In the genomic region with DNA sequence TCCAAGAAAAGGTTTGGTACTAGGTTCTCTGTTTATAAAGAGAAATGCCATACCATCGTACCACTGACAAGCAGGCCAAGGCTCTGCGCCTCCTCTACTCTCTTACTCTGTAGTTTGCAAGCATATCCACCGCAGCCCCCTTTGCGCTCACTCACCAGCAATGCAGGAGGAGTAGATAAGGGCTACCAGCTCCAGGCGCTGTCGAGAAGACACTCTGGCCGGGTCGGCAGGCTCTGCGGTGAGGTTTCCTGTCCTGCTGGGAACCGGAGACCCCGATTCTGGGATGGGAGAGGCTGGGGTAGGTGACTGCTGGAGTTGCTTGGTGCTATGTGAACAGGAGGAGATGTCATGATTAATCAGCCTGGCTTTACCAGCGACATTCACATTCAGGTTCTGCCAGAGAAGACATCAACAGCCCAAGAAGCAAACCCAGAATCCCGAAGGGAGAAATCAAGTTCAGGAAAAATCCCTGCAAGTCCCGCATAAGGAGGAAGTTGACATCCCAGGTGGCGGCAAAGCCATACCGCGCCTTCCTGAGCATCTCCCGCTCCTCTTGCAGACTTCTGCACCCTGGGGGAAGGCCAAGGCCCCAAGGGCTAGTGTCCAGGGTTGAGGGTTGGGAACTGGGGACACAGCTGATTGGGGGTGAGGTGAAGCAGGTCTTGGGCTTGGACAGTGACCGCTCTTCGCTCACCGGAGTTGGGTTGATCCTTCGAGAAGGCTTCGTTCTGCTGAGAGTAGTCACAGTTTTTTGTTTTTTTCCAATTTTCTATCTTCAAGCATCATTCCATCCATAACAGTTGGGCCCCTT, we compare ENCODE assay signal across 8 mouse cellular contexts.
A peak's percentile ranks its signal among the peaks of the same experiment; 100 is the strongest.
DNase-seq lines count a peak whose midpoint lies in the region; ATAC-seq and TF ChIP-seq lines count a peak whose summit lies in the region.

No protein-coding gene starts in this region.

- peaks cover 43% of the 10 kb centered on the region for H3K4me1 ChIP-seq in heart, embryonic 10.5 days
- H3K4me1 ChIP-seq in G1E (ENCODE audit: insufficient read depth, low read depth, low read length): peaks cover 54% of the 10 kb centered on the region
- peaks cover 26% of the 10 kb centered on the region for H3K4me1 ChIP-seq in embryonic facial prominence, embryonic 12.5 days
- H3K4me1 ChIP-seq in hindbrain, embryonic 14.5 days (replicated peaks; ENCODE audit: control insufficient read depth, insufficient read depth, low read length): peaks cover 24% of the 10 kb centered on the region
- peaks cover 19% of the 10 kb centered on the region for H3K4me1 ChIP-seq in stomach, embryonic 16.5 days (ENCODE audit: control insufficient read depth, insufficient read depth, low read length)

- H3K9me3 ChIP-seq in heart, embryonic 10.5 days: no peaks in the 10 kb centered on the region
- no peaks in the 10 kb centered on the region for H3K9me3 ChIP-seq in G1E (replicated peaks)
- H3K9me3 ChIP-seq in embryonic facial prominence, embryonic 12.5 days: no peaks in the 10 kb centered on the region
- H3K9me3 ChIP-seq in hindbrain, embryonic 14.5 days (ENCODE audit: control insufficient read depth, low read length): no peaks in the 10 kb centered on the region
- H3K9me3 ChIP-seq in stomach, embryonic 16.5 days (replicated peaks; ENCODE audit: control insufficient read depth, low read length): no peaks in the 10 kb centered on the region

- H3K4me3 ChIP-seq in heart, embryonic 10.5 days: peak overlapping the region; percentile 99
- peak overlapping the region; percentile 100 for H3K4me3 ChIP-seq in G1E (ENCODE audit: low read depth, low read length)
- H3K4me3 ChIP-seq in embryonic facial prominence, embryonic 12.5 days: peak overlapping the region; percentile 96
- H3K4me3 ChIP-seq in hindbrain, embryonic 14.5 days (replicated peaks; ENCODE audit: low read length): peak overlapping the region; percentile 96
- H3K4me3 ChIP-seq in stomach, embryonic 16.5 days (replicated peaks; ENCODE audit: low read length): peak overlapping the region; percentile 94

- H3K9ac ChIP-seq in embryonic facial prominence, embryonic 12.5 days: peak overlapping the region; percentile 95
- H3K9ac ChIP-seq in hindbrain, embryonic 14.5 days: peak overlapping the region; percentile 91
- peak overlapping the region; percentile 94 for H3K9ac ChIP-seq in stomach, embryonic 16.5 days (ENCODE audit: low read length)

- H3K4me2 ChIP-seq in embryonic facial prominence, embryonic 12.5 days (replicated peaks): peak overlapping the region; percentile 95
- peak overlapping the region; percentile 100 for H3K4me2 ChIP-seq in hindbrain, embryonic 14.5 days (replicated peaks)
- H3K4me2 ChIP-seq in stomach, embryonic 16.5 days (ENCODE audit: low read depth, low read length): peak overlapping the region; percentile 94

- no peak for ATAC-seq in G1E (ENCODE audit: extremely low read depth, insufficient number of reproducible peaks, low FRiP score, poor library complexity, severe bottlenecking)
- no peak for ATAC-seq in embryonic facial prominence, embryonic 12.5 days (ENCODE audit: insufficient number of reproducible peaks, insufficient read depth, low FRiP score, low TSS enrichment)
- ATAC-seq in hindbrain, embryonic 14.5 days (ENCODE audit: low FRiP score): no peak
- ATAC-seq in megakaryocyte progenitor cell, adult 5-6 weeks (replicated peaks; ENCODE audit: poor library complexity): peak; percentile 48
- ATAC-seq in stomach, embryonic 16.5 days (ENCODE audit: insufficient read depth, low FRiP score): no peak

- TF ChIP-seq CTCF in G1E (IDR thresholded peaks at IDR 0.05; ENCODE audit: low read depth, low read length): no peak

- peak overlapping the region; percentile 98 for H3K27ac ChIP-seq in heart, embryonic 10.5 days
- H3K27ac ChIP-seq in embryonic facial prominence, embryonic 12.5 days: no peak overlapping the region
- H3K27ac ChIP-seq in hindbrain, embryonic 14.5 days: no peak overlapping the region
- H3K27ac ChIP-seq in stomach, embryonic 16.5 days (ENCODE audit: low read length): peak overlapping the region; percentile 95; the same call in 1 of the 2 replicates

- WGBS in heart, embryonic 10.5 days: 4% methylated on average over 23 of the region's 23 CpGs
- 9% methylated on average over 23 of the region's 23 CpGs for WGBS in embryonic facial prominence, embryonic 12.5 days
- WGBS in hindbrain, embryonic 14.5 days: 10% methylated on average over 23 of the region's 23 CpGs
- 4% methylated on average over 23 of the region's 23 CpGs for WGBS in stomach, embryonic 16.5 days

- peaks cover 39% of the 10 kb centered on the region for H3K36me3 ChIP-seq in heart, embryonic 10.5 days
- H3K36me3 ChIP-seq in G1E (replicated peaks): peaks cover 55% of the 10 kb centered on the region
- peaks cover 38% of the 10 kb centered on the region for H3K36me3 ChIP-seq in embryonic facial prominence, embryonic 12.5 days
- peaks cover 40% of the 10 kb centered on the region for H3K36me3 ChIP-seq in hindbrain, embryonic 14.5 days (replicated peaks; ENCODE audit: control insufficient read depth, insufficient read depth)
- H3K36me3 ChIP-seq in stomach, embryonic 16.5 days (ENCODE audit: control insufficient read depth, insufficient read depth, low read length): peaks cover 15% of the 10 kb centered on the region; the same call in 1 of the 2 replicates

- DNase-seq in heart, embryonic 10.5 days (ENCODE audit: low spot score): peak; percentile 88
- no peak for DNase-seq in heart, adult 8-10 months (ENCODE audit: low spot score)
- peak; percentile 30 for DNase-seq in G1E (ENCODE audit: low spot score)
- no peak for DNase-seq in hindbrain, embryonic 14.5 days (ENCODE audit: low spot score)
- DNase-seq in natural killer cell, adult 2 months (ENCODE audit: low spot score in 2 of 2): no peak

- no peaks in the 10 kb centered on the region for H3K27me3 ChIP-seq in heart, embryonic 10.5 days (ENCODE audit: insufficient read depth, poor library complexity, severe bottlenecking)
- no peaks in the 10 kb centered on the region for H3K27me3 ChIP-seq in G1E (ENCODE audit: insufficient read depth, low read length)
- no peaks in the 10 kb centered on the region for H3K27me3 ChIP-seq in embryonic facial prominence, embryonic 12.5 days
- no peaks in the 10 kb centered on the region for H3K27me3 ChIP-seq in hindbrain, embryonic 14.5 days (ENCODE audit: control insufficient read depth, insufficient read depth, low read length)
- H3K27me3 ChIP-seq in stomach, embryonic 16.5 days (ENCODE audit: control insufficient read depth, insufficient read depth, low read length): no peaks in the 10 kb centered on the region

Comparison
In these comparisons a context has a peak if more than half of its experiments do, and no peak if none do; other contexts are left out.
1. DNase-seq: peak in heart, embryonic 10.5 days (single experiment) and G1E (single experiment); none in heart, adult 8-10 months (single experiment), hindbrain, embryonic 14.5 days (single experiment) and natural killer cell, adult 2 months (0 of 2).
2. H3K27ac ChIP-seq: peak in heart, embryonic 10.5 days (single experiment) and stomach, embryonic 16.5 days (single experiment); none in embryonic facial prominence, embryonic 12.5 days (single experiment) and hindbrain, embryonic 14.5 days (single experiment).
3. Peak in every context shown above with its lines, with median percentiles within 50 percentile points of each other: H3K4me3 ChIP-seq, H3K4me2 ChIP-seq and H3K9ac ChIP-seq.